Mouse (Mus musculus) ovary, adult 18-20 months (tissue): ENCODE results near the gene Hyal3.

Source experiments
- DNase-seq: peaks from one replicate; pipeline ENCODE4 v3.0.0; 2022; ENCODE audit warnings: low spot score, mixed read lengths

Hyal3 gene

GRCm38 (mm10) chr9:107634406-107635278 lies 54.0 kb downstream of the Hyal3 start:
- no peak for DNase-seq

- peak; percentile 97 for DNase-seq
Observed at GRCm38 (mm10) chr9:107635279-107636028, 54.8 kb downstream of the Hyal3 start, which contains the start of gene Gnai2. Gene Gnai2 (minus strand): TSS chr9:107635367.
